Mouse (Mus musculus): Measurements from ENCODE around the gene Acot4. TPM values are rescaled to one million over a fixed set of nuclear protein-coding genes. Genes with fewer than 3 reads are reported as not detected.
A peak's percentile ranks its signal among the peaks of the same experiment; 100 is the strongest.

Acot4 gene
- total and polyA plus RNA-seq, 2 experiments: 43.4 to 44.7 TPM

- H3K27ac ChIP-seq (replicated peaks; ENCODE audit: insufficient read depth, low read depth, low read length): peak within 1 kb of the TSS; percentile 81
- peak within 1 kb of the TSS; percentile 36 for H3K9ac ChIP-seq (ENCODE audit: low read depth, low read length)
- H3K27me3 ChIP-seq (ENCODE audit: control insufficient read depth, insufficient read depth, low read length): no peaks in the 10 kb centered on the region
- H3K4me3 ChIP-seq (ENCODE audit: insufficient read depth, low read depth, low read length): no peak within 1 kb of the TSS; the same call in 1 of the 2 replicates
- peaks cover 9% of the 10 kb centered on the region for H3K4me1 ChIP-seq (ENCODE audit: control insufficient read depth, insufficient read depth, low read length)
- no peak for DNase-seq (ENCODE audit: extremely low read depth, low read depth, low spot score)
- H3K79me2 ChIP-seq (ENCODE audit: control insufficient read depth, insufficient read depth, low read length): no peaks in the 10 kb centered on the region
- H3K36me3 ChIP-seq (ENCODE audit: control insufficient read depth, insufficient read depth, low read length): 0 out of 2 replicates have a peak, but pooled peaks cover 1% of the 10 kb centered on the region
- WGBS: 44% methylated on average over 5 of the region's 5 CpGs
- no peak for TF ChIP-seq CTCF (IDR thresholded peaks at IDR 0.05; ENCODE audit: low read depth, low read length)
- no peak for TF ChIP-seq POLR2A (IDR thresholded peaks at IDR 0.05; ENCODE audit: extremely low read depth, insufficient read depth, low read length)
Observed at GRCm38 (mm10) chr12:84051937-84052474, 13.8 kb downstream of the Acot4 start, which contains the start of gene Acot3. Gene Acot3 (plus strand): TSS chr12:84052144.

- no peaks in the 10 kb centered on the region for H3K36me3 ChIP-seq (ENCODE audit: control insufficient read depth, insufficient read depth, low read length)
- H3K27me3 ChIP-seq (ENCODE audit: control insufficient read depth, insufficient read depth, low read length): no peaks in the 10 kb centered on the region
- no peak for TF ChIP-seq POLR2A (IDR thresholded peaks at IDR 0.05; ENCODE audit: extremely low read depth, insufficient read depth, low read length)
- TF ChIP-seq CTCF (IDR thresholded peaks at IDR 0.05; ENCODE audit: low read depth, low read length): no peak
- H3K27ac ChIP-seq (replicated peaks; ENCODE audit: insufficient read depth, low read depth, low read length): peak overlapping the region; percentile 81
- H3K79me2 ChIP-seq (ENCODE audit: control insufficient read depth, insufficient read depth, low read length): no peaks in the 10 kb centered on the region
- peaks cover 9% of the 10 kb centered on the region for H3K4me1 ChIP-seq (ENCODE audit: control insufficient read depth, insufficient read depth, low read length)
- peak; percentile 92 for DNase-seq (ENCODE audit: extremely low read depth, low read depth, low spot score)
- 29% methylated on average over 7 of the region's 7 CpGs for WGBS
- no peak overlapping the region for H3K4me3 ChIP-seq (ENCODE audit: insufficient read depth, low read depth, low read length)
- peak overlapping the region; percentile 36 for H3K9ac ChIP-seq (ENCODE audit: low read depth, low read length)
Observed at GRCm38 (mm10) chr12:84052609-84053008, 14.4 kb downstream of the Acot4 start.

DNA sequence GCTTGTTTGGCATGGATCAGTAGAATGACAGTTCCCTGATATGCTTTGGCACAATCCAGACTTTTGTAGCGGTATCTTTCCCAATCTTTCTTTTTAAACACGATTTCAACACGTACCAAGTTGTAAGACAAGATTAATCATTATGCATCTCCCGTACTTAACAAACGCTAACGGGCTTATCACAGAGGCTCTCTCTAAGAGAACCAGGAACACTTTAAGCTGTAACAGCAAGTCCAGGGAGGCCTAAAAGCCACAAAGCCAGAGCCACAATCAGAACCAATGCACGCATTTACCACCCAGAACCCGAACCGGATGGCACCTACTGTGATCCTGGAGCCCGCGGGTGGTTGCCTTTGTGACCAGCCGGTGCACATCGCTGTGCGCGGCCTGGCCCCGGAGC, 15.0 kb downstream of the Acot4 start:
- Histone ChIP-seq H3K79me2 (ENCODE audit: control insufficient read depth, insufficient read depth, low read length) (no peaks in the 10 kb centered on the region), H3K4me1 (ENCODE audit: control insufficient read depth, insufficient read depth, low read length) (peaks cover 9% of the 10 kb centered on the region), H3K9ac (ENCODE audit: low read depth, low read length) (peak overlapping the region; percentile 62), H3K27me3 (ENCODE audit: control insufficient read depth, insufficient read depth, low read length) (no peaks in the 10 kb centered on the region), H3K4me3 (ENCODE audit: insufficient read depth, low read depth, low read length) (peak overlapping the region; percentile 59), H3K36me3 (ENCODE audit: control insufficient read depth, insufficient read depth, low read length) (no peaks in the 10 kb centered on the region), H3K27ac (replicated peaks; ENCODE audit: insufficient read depth, low read depth, low read length) (peak overlapping the region; percentile 81)
- TF ChIP-seq CTCF (IDR thresholded peaks at IDR 0.05; ENCODE audit: low read depth, low read length): no peak
- TF ChIP-seq POLR2A (IDR thresholded peaks at IDR 0.05; ENCODE audit: extremely low read depth, insufficient read depth, low read length): no peak
- WGBS: 6% methylated on average over 16 of the region's 16 CpGs
- peak; percentile 98 for DNase-seq (ENCODE audit: extremely low read depth, low read depth, low spot score)

DNA sequence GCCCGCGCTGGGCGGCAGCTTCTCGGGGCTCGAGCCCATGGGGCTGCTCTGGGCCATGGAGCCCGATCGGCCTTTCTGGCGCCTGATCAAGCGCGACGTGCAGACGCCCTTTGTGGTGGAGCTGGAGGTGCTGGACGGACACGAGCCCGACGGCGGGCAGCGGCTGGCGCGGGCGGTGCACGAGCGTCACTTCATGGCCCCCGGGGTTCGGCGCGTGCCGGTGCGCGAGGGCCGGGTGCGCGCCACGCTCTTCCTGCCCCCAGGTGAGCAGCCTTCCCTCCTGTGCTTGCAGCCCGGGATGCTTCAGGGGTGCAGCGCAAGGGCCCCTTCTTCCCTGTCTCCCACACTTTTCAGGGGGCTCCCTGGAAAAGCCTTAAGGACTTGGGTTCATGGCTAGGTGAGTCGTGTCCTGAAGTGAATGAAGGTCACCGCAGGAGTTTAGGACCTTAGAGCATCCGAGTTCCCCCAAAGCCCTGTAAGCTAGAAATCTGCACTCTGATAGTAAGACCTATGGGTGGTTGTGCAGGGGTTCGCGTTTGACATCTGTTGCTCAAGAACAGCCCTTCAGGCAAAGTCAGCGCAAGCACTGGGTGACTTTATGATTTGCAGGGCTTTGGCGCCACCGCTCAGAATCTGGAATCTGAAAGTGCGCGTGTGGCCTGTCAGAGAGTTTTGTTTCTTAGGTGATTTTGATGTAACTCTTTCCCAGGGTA, 15.7 kb downstream of the Acot4 start:
- peak; percentile 23; the same call in 1 of the 2 replicates for TF ChIP-seq CTCF (IDR thresholded peaks at IDR 0.05; ENCODE audit: low read depth, low read length)
- no peak for TF ChIP-seq POLR2A (IDR thresholded peaks at IDR 0.05; ENCODE audit: extremely low read depth, insufficient read depth, low read length)
- peaks cover 9% of the 10 kb centered on the region for H3K4me1 ChIP-seq (ENCODE audit: control insufficient read depth, insufficient read depth, low read length)
- peak overlapping the region; percentile 55; the same call in 1 of the 2 replicates for H3K27ac ChIP-seq (replicated peaks; ENCODE audit: insufficient read depth, low read depth, low read length)
- no peaks in the 10 kb centered on the region for H3K79me2 ChIP-seq (ENCODE audit: control insufficient read depth, insufficient read depth, low read length)
- peak overlapping the region; percentile 59 for H3K4me3 ChIP-seq (ENCODE audit: insufficient read depth, low read depth, low read length)
- 1% methylated on average over 40 of the region's 46 CpGs for WGBS
- H3K9ac ChIP-seq (ENCODE audit: low read depth, low read length): peak overlapping the region; percentile 62
- H3K27me3 ChIP-seq (ENCODE audit: control insufficient read depth, insufficient read depth, low read length): no peaks in the 10 kb centered on the region
- peak; percentile 76 for DNase-seq (ENCODE audit: extremely low read depth, low read depth, low spot score)
- no peaks in the 10 kb centered on the region for H3K36me3 ChIP-seq (ENCODE audit: control insufficient read depth, insufficient read depth, low read length)

DNA sequence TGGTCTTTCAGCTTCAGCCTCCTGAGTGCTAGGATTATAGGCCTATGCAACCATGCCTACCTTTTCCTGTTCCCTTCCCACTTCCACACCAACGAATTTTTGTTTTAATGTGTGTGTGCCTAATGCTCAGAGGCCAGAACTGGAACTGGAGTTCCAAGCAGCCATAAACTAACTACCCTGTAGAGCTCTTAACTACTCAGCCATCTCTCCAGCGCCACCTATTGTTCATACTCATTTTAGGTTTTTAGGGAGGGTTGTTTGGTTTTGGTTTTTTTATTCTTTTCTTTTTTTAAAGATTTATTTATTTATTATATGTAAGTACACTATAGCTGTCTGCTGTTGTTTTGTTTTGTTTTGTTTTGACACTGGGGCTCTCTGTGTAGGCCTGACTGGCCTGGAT, 22.8 kb downstream of the Acot4 start:
- H3K4me1 ChIP-seq (ENCODE audit: control insufficient read depth, insufficient read depth, low read length): no peaks in the 10 kb centered on the region
- no peak overlapping the region for H3K27ac ChIP-seq (replicated peaks; ENCODE audit: insufficient read depth, low read depth, low read length)
- H3K4me3 ChIP-seq (ENCODE audit: insufficient read depth, low read depth, low read length): no peak overlapping the region
- H3K9ac ChIP-seq (ENCODE audit: low read depth, low read length): 0 out of 2 replicates have a peak overlapping the region, but pooled peaks have one; percentile 34
- H3K79me2 ChIP-seq (ENCODE audit: control insufficient read depth, insufficient read depth, low read length): no peaks in the 10 kb centered on the region
- no peaks in the 10 kb centered on the region for H3K36me3 ChIP-seq (ENCODE audit: control insufficient read depth, insufficient read depth, low read length)
- no peak for TF ChIP-seq POLR2A (IDR thresholded peaks at IDR 0.05; ENCODE audit: extremely low read depth, insufficient read depth, low read length)
- peak; percentile 4; the same call in 1 of the 2 replicates for TF ChIP-seq CTCF (IDR thresholded peaks at IDR 0.05; ENCODE audit: low read depth, low read length)
- WGBS: 7% methylated on average over 2 of the region's 2 CpGs
- no peaks in the 10 kb centered on the region for H3K27me3 ChIP-seq (ENCODE audit: control insufficient read depth, insufficient read depth, low read length)
- DNase-seq (ENCODE audit: extremely low read depth, low read depth, low spot score): peak; percentile 63

DNA sequence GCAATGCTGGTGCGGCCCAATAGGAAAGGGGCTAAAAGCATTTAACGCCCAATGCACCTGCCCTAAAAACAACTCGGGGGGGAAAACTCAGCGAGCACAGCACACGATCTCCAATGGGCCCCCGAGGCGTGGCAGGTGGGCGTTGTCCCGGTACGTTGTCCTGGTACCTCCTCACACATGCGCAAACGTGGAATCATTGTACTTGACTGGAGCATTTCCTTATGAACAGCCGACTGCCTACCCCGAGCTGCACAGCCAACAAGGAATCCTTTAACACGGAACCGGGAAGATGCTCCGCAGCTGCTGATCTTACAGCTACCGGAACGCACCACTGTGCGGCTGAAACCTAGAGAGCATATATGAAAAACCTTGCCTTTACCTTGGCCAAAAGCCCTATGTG, 24.2 kb downstream of the Acot4 start:
- Histone ChIP-seq H3K27me3 (ENCODE audit: control insufficient read depth, insufficient read depth, low read length) (no peaks in the 10 kb centered on the region), H3K36me3 (ENCODE audit: control insufficient read depth, insufficient read depth, low read length) (no peaks in the 10 kb centered on the region), H3K4me1 (ENCODE audit: control insufficient read depth, insufficient read depth, low read length) (no peaks in the 10 kb centered on the region), H3K27ac (replicated peaks; ENCODE audit: insufficient read depth, low read depth, low read length) (no peak overlapping the region), H3K79me2 (ENCODE audit: control insufficient read depth, insufficient read depth, low read length) (no peaks in the 10 kb centered on the region), H3K9ac (ENCODE audit: low read depth, low read length) (no peak overlapping the region), H3K4me3 (ENCODE audit: insufficient read depth, low read depth, low read length) (no peak overlapping the region)
- TF ChIP-seq CTCF (IDR thresholded peaks at IDR 0.05; ENCODE audit: low read depth, low read length) (no peak), POLR2A (IDR thresholded peaks at IDR 0.05; ENCODE audit: extremely low read depth, insufficient read depth, low read length) (no peak)
- no peak for DNase-seq (ENCODE audit: extremely low read depth, low read depth, low spot score)
- 92% methylated on average over 20 of the region's 20 CpGs for WGBS
